Mouse (Mus musculus) B cell, adult 67 days (primary cell): ENCODE data around the gene Plppr3. TPM values are rescaled to one million over a fixed set of nuclear protein-coding genes. Genes with fewer than 3 reads are reported as not detected.

Experiments used
- total RNA-seq, 2 experiments: library from RNA; stranded (reverse); gene quantifications; 4 replicates each; pipeline ENCODE4 v1.2.4; 2023

Plppr3 gene
- under 1 TPM; 0.47 to 0.70 TPM for total RNA-seq

DNA sequence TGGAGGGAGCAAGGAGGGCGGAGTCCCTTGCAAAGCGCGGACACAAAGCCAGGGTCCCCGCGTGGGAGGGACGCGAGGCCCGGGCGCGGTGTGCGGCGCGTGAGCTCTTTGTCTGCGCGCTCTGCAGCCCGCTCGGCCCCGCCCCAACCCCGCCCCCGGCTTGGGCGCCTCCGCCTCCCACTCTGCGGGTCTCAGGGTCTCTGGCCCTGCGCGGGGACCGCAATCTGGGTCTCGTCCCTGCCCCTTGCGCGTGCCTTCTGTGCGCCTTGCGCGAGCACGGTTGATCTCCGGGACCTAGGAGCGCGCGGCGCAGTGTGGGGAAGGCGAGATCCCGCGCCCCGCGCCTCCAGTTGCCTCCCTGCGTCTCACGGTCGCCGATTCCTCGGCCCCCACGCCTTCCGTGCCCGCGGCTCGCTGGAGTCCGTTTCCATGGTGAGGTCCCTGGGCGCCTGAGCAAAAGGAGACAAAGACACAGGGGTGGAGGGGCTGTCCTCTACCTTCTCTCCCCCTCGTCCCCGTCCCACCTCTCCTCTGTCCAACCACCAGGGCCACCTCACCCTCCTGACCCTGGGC, at the start of gene Plppr3, which contains the start of gene Prtn3:
Gene Plppr3 (minus strand): TSS at position 345 of the 573 bp plus-strand sequence.
Gene Prtn3 (plus strand): TSS at position 187 of the 573 bp plus-strand sequence.

DNA sequence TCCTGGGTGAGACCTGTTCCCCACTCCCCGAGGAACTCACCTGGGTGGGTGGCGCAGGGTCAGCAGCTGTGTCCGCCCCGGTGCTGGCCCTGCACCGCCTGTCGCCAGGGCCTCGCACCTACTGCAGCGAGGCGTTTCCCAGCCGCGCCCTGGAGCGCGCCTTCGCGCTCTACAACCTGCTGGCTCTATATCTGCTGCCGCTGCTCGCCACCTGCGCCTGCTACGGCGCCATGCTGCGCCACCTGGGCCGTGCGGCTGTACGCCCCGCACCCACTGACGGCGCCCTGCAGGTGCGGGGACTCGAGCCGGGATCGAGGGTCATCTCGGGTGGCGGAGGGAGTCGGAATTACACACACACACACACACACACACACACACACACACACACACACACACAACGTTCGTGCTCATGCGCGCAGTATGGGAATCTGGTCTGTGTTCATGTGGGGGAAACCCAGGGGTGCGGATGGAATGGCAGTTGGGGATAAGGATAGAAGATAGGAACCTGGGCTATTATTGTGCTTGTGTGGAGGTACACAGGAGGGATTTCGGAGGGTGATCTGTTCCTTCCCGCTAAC, 46.6 kb upstream of the Plppr3 start, which contains the start of gene R3hdm4:
Gene R3hdm4 (minus strand): TSS at position 251 of the 578 bp plus-strand sequence.

DNA sequence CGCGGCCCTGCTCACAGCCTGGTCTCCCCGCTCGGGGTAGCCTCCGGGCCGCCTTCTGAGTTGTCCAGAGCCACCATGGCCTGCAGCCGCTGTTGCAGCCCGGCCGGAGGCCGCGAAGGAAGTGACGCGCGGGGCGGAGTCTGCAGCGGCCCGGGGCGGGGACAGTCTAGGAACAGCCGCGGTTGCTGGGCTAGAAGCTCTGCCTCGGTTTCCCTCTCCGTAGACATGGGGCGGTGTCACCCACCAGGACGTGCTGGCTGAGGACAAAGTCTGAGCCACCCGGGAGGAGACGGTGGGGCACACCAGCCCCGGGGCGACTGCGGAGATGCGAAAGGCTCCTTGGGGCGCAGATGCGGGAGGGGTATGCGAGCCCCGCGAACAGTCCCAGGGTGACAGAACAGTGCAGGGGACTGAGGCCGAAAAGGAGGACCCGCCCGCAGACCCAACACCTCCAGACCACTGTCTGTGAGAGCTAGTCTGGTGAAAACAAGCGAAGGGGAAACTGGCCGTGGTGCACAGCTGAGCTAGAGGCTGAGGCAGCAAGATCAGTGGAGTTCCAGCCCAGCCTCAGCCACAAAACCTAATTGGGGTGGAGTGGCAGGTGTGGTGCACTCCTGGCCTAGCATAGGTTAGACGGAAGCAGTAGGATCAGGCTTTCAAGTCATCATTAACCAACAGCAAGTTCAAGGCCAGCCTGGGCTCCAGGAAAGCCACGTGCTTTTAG, 42.5 kb upstream of the Plppr3 start, which contains the start of gene Kiss1r:
Gene Kiss1r (plus strand): TSS at position 164 of the 724 bp plus-strand sequence.

DNA sequence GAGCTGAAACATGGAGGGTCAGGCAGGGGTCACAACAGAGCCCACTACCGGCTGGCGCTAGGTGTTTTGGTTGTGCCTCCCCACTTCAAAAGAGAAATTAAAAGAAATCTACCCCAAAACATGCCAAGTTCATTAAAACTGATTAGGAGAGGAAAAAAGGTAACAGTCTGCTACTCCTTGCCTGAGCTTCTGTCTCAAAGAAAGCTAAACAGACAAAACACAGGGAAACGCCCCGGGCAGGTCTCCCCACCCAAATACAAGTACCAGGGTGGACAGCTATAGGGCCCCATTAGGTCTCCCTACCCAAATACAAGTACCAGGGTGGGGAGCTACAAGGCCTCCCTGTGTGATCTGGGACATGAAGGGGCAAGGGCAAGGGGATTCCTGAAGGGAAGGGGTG, 36.1 kb upstream of the Plppr3 start, which contains the start of gene Gm26602:
Gene Gm26602 (plus strand): TSS at position 301 of the 400 bp plus-strand sequence.

DNA sequence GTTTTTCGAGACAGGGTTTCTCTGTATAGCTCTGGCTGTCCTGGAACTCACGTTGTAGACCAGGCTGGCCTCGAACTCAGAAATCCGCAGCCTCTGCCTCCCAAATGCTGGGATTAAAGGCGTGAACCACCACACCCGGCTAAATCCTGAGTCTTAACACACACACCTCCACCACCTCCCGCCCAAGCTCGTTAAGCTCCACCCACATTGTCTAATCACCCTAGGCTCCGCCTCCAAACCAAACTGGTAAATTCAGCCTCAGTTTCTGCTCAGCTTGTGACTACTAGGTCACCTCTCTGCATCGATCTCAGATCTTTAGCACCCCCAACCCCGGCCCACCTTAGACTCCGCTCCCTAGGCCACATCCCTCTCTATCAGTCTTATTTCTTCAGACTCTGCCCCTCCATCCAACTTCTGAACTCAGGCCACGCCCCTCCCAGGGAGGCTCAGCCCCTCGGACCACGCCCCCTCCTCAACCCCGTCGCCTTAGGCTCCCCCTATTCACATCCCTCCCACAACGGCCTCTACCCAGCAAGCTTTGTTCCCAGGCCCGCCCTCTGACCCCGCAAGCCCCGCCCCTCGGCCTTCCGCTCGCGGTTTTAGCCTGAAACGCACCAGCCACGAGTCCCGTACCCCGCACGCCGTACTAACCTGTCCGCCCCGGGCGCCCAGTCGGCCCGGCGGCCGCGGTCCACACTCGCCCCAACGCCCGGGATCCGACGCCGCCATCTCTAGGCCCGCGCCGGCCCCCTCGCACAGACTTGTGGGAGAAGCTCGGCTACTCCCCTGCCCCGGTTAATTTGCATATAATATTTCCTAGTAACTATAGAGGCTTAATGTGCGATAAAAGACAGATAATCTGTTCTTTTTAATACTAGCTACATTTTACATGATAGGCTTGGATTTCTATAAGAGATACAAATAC, 34.0 kb upstream of the Plppr3 start, which contains the start of gene Med16:
Gene Med16 (minus strand): TSS at position 757 of the 925 bp plus-strand sequence.

DNA sequence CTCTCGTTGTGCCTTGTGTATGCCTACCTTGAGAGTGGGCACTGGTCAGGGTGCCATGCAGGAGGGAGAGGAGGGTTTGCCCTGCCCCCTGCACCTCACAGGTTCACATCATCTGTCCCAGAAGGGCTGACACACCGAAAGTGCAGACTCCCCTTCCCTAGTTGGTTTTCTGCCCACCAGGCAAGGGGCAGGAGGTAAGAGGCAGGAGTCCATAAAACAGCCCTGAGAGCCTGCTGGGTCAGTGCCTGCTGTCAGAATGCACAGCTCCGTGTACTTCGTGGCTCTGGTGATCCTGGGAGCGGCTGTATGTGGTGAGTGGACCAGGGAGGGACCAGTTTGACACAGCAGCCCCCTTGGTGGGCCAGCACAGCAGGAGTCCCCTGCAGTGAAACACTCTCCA, 16.2 kb upstream of the Plppr3 start, which contains the start of gene Cfd:
Gene Cfd (plus strand): TSS at position 184 of the 400 bp plus-strand sequence.

DNA sequence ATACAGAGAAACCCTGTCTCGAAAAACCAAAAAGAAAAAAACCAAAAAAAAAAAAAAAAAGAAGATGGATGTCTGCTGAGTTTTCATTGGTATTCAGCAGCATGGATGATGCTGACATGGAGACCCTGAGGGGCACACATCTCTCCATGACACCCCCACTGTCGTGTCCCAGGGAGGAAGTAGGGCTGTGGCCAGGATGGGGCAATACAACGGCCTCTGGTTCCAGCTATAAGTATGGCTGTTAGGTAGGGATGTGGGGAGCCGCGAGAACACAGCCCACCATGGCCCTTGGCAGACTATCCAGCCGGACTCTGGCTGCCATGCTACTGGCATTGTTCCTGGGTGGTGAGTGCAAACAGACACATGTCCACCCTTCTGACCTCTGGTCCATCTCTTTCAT, 11.6 kb upstream of the Plppr3 start, which contains the start of gene Elane:
Gene Elane (plus strand): TSS at position 194 of the 400 bp plus-strand sequence.

DNA sequence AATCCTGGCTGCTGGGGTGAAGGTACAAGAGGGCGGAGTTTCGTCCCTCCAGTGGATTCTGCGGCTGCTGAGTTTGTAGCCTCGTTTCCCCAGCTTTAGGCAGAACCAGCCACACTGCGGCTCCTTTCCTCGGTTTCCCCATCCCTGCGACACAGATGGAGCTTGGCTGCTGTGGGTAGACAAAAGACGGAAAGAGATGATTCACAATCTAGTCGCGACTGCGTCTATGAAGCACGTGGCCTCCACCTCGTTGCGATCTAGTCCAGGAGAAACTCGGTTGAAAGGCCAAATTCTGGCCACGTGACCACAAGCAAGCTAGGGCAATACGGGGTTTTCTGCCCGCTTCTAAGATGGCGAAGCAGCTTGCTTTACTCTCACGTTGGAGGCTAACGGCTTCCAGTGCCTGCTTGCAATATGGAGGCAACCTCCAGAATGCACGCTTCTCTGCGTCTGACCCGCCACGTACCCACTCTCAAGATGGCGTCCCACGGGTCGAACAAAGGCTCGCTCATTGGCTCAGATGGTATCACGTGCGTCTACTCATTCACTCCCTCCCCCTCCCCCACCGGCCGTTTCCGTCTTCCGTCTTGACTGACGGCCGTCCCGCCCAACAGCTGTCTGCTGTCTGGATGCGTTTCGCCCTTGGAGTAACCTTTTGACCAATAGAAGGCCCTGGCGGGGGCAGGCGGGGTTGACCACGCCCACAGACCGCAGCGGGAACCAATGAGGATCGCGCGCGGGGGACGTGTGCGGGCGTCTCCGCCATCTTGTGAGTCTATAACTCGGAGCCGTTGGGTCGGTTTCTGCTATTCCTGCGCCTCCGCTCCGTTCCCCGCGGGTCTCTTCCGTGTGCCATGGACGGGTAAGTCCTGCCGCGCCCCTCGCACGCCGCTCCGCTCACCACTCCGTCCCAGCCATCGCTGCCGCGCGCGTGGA, 20.3 kb downstream of the Plppr3 start, which contains the start of gene Ptbp1:
Gene Ptbp1 (plus strand): TSS at position 568 of the 936 bp plus-strand sequence.

DNA sequence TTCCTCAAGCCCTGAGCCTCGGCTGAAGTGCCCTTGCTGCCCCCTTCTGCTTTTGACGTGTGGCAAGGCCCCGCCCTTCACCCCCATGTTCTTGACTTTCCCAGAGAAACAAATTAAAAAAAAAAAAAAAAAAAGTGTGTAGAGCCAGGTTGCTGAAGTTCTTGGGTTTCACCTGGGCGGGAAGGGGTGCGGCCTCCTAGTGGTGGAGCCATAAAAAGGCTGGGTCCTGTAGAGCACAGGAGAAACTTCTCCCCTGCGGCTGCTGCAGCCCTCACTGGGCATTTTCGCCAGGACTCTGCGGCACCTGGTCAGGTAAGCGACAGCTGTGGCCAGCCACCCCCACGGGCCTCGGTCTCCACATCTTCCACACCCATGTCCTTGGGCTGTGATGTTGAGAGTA, 53.7 kb downstream of the Plppr3 start, which contains the start of gene Misp:
Gene Misp (plus strand): TSS at position 208 of the 400 bp plus-strand sequence.

Other genes with a start within 250 kb of the Plppr3 start
- not detected for gene Shc2, start 236.7 kb downstream of the Plppr3 start, total RNA-seq
- not detected for gene Odf3l2, start 228.9 kb downstream of the Plppr3 start, total RNA-seq
- gene Madcam1, start 210.1 kb downstream of the Plppr3 start, total RNA-seq = not detected
- gene Tpgs1, start 205.3 kb downstream of the Plppr3 start, total RNA-seq = 10 to 100 TPM; 18.5 to 20.8 TPM
- 10 to 100 TPM; 63.2 to 75.0 TPM for gene Cdc34, start 192.4 kb downstream of the Plppr3 start, total RNA-seq
- 1 to 10 TPM; 1.6 to 1.9 TPM for gene Gzmm, start 185.6 kb downstream of the Plppr3 start, total RNA-seq
- 100 to 1,000 TPM; 103 to 111 TPM for gene Bsg, start 170.1 kb downstream of the Plppr3 start, total RNA-seq
- gene Hcn2, start 158.0 kb downstream of the Plppr3 start, total RNA-seq = under 1 TPM; 0.18 to 0.35 TPM
- gene Polrmt, start 128.1 kb downstream of the Plppr3 start, total RNA-seq = 10 to 100 TPM; 64.8 to 74.2 TPM
- not detected for gene Fgf22, start 119.6 kb downstream of the Plppr3 start, total RNA-seq
- 10 to 100 TPM; 56.5 to 58.6 TPM for gene Rnf126, start 107.7 kb downstream of the Plppr3 start, total RNA-seq
- 1 to 10 TPM; 1.8 to 2.0 TPM for gene Fstl3, start 97.4 kb downstream of the Plppr3 start, total RNA-seq
- not detected for gene Prss57, start 83.7 kb downstream of the Plppr3 start, total RNA-seq
- 1 to 10 TPM; 4.9 to 5.1 TPM for gene Palm, start 81.1 kb downstream of the Plppr3 start, total RNA-seq
- under 1 TPM in 1 of 2 experiments, not detected in 1; 0.23 TPM for gene Misp, start 53.6 kb downstream of the Plppr3 start, total RNA-seq
- 100 to 1,000 TPM; 437 to 440 TPM for gene Ptbp1, start 20.2 kb downstream of the Plppr3 start, total RNA-seq
- not detected for gene Prtn3, start 158 bp downstream of the Plppr3 start, total RNA-seq
- gene Elane, start 11.6 kb upstream of the Plppr3 start, total RNA-seq = not detected
- not detected for gene Cfd, start 16.2 kb upstream of the Plppr3 start, total RNA-seq
- 10 to 100 TPM; 73.7 to 75.0 TPM for gene Med16, start 34.3 kb upstream of the Plppr3 start, total RNA-seq
- not detected for gene Gm26602, start 36.2 kb upstream of the Plppr3 start, total RNA-seq
- under 1 TPM; 0.50 to 0.93 TPM for gene Kiss1r, start 42.3 kb upstream of the Plppr3 start, total RNA-seq
- gene R3hdm4, start 46.6 kb upstream of the Plppr3 start, total RNA-seq = 10 to 100 TPM; 94.6 to 97.9 TPM
- gene Arid3a, start 52.4 kb upstream of the Plppr3 start, total RNA-seq = 10 to 100 TPM; 40.0 to 49.7 TPM
- gene Wdr18, start 85.5 kb upstream of the Plppr3 start, total RNA-seq = 10 to 100 TPM; 44.5 to 55.3 TPM
- under 1 TPM in 1 of 2 experiments, not detected in 1; 0.24 TPM for gene Grin3b, start 96.1 kb upstream of the Plppr3 start, total RNA-seq
- 100 to 1,000 TPM; 156 to 169 TPM for gene Tmem259, start 109.7 kb upstream of the Plppr3 start, total RNA-seq
- 100 to 1,000 TPM; 339 to 353 TPM for gene Cnn2, start 114.0 kb upstream of the Plppr3 start, total RNA-seq
- gene Abca7, start 121.9 kb upstream of the Plppr3 start, total RNA-seq = 10 to 100 TPM; 57.1 to 61.6 TPM
- gene Arhgap45, start 142.0 kb upstream of the Plppr3 start, total RNA-seq = 100 to 1,000 TPM; 538 to 550 TPM
- gene Polr2e, start 165.2 kb upstream of the Plppr3 start, total RNA-seq = 100 to 1,000 TPM in 1 of 2 experiments, 10 to 100 TPM in 1; 91.9 to 101 TPM
- gene Gpx4, start 172.5 kb upstream of the Plppr3 start, total RNA-seq = 100 to 1,000 TPM; 124 to 133 TPM
- gene Sbno2, start 230.9 kb upstream of the Plppr3 start, total RNA-seq = 100 to 1,000 TPM; 118 to 128 TPM
- 100 to 1,000 TPM; 178 to 181 TPM for gene Stk11, start 241.2 kb upstream of the Plppr3 start, total RNA-seq